In genomic region chr15:101056225-101056624, GRCm38 (mm10) we compare ENCODE assay signal across 9 mouse cellular contexts. TPM values are rescaled to one million over a fixed set of nuclear protein-coding genes. Genes with fewer than 3 reads are reported as not detected.
DNase-seq lines count a peak whose midpoint lies in the region; ATAC-seq lines count a peak whose summit lies in the region.
"Had no signal": no experiment of that assay in that cellular context is flagged by ENCODE, and none has a peak within 500 bp of the region (broad histone marks: within the 10 kb centered on the region; RNA-seq: fewer than 3 reads in every experiment).

No protein-coding gene starts in this region.

- H3K9me3 ChIP-seq in liver, embryonic 11.5 days (ENCODE audit: control insufficient read depth, low read length): no peaks in the 10 kb centered on the region
- no peaks in the 10 kb centered on the region for H3K9me3 ChIP-seq in liver, embryonic 12.5 days (replicated peaks)

- WGBS in liver, embryonic 11.5 days: 44% methylated on average over 10 of the region's 10 CpGs
- 38% methylated on average over 10 of the region's 10 CpGs for WGBS in liver, embryonic 12.5 days (ENCODE audit: insufficient replicate concordance)

- no peak overlapping the region for H3K27ac ChIP-seq in liver, embryonic 11.5 days (ENCODE audit: low read depth, low read length)
- H3K27ac ChIP-seq in liver, embryonic 12.5 days: no peak overlapping the region
- H3K27ac ChIP-seq: macrophage had no signal

- no peak overlapping the region for H3K4me2 ChIP-seq in liver, embryonic 11.5 days
- no peak overlapping the region for H3K4me2 ChIP-seq in liver, embryonic 12.5 days

- DNase-seq in liver, embryonic 11.5 days (ENCODE audit: low spot score): no peak
- peak; percentile 68 for DNase-seq in heart, postnatal 4 days
- DNase-seq in layer of hippocampus, adult 11-12 months (ENCODE audit: low spot score): peak; percentile 63
- peak; percentile 42 for DNase-seq in splenic B cell, adult 2 months (ENCODE audit: low read depth, low spot score)
- no peak for DNase-seq in ovary, postnatal 14 days (ENCODE audit: low spot score)

- no peak overlapping the region for H3K4me3 ChIP-seq in liver, embryonic 11.5 days (ENCODE audit: low read depth, low read length)
- H3K4me3 ChIP-seq in liver, embryonic 12.5 days: no peak overlapping the region

- peaks cover 56% of the 10 kb centered on the region for H3K27me3 ChIP-seq in liver, embryonic 11.5 days (replicated peaks; ENCODE audit: control insufficient read depth, insufficient read depth, low read length)
- H3K27me3 ChIP-seq in liver, embryonic 12.5 days (replicated peaks): peaks cover 61% of the 10 kb centered on the region
- H3K27me3 ChIP-seq in splenic B cell, adult 2 months (ENCODE audit: control insufficient read depth, insufficient read depth, low read length, poor library complexity, severe bottlenecking): no peaks in the 10 kb centered on the region; the same call in 1 of the 2 replicates

- ATAC-seq in liver, embryonic 11.5 days (replicated peaks; ENCODE audit: low FRiP score): 0 out of 2 replicates have a peak, but pooled peaks have one; percentile 34
- no peak; the same call in 1 of the 2 replicates for ATAC-seq in liver, embryonic 12.5 days
- peak; percentile 85 for ATAC-seq in common myeloid progenitor, adult 5-6 weeks (replicated peaks; ENCODE audit: low read depth, poor library complexity, severe bottlenecking)
- ATAC-seq in megakaryocyte-erythroid progenitor cell, adult 5-6 weeks (replicated peaks; ENCODE audit: low FRiP score, low TSS enrichment, poor library complexity, severe bottlenecking): peak; percentile 70

- no peaks in the 10 kb centered on the region for H3K36me3 ChIP-seq in liver, embryonic 11.5 days (ENCODE audit: control insufficient read depth, insufficient read depth, low read length)
- peaks cover 5% of the 10 kb centered on the region; the same call in 1 of the 2 replicates for H3K36me3 ChIP-seq in liver, embryonic 12.5 days
- H3K36me3 ChIP-seq in splenic B cell, adult 2 months (ENCODE audit: control insufficient read depth, insufficient read depth, low read length, poor library complexity, severe bottlenecking): no peaks in the 10 kb centered on the region

- H3K4me1 ChIP-seq in liver, embryonic 11.5 days (replicated peaks; ENCODE audit: control insufficient read depth, insufficient read depth, low read length): peaks cover 4% of the 10 kb centered on the region; the same call in 1 of the 2 replicates
- H3K4me1 ChIP-seq in liver, embryonic 12.5 days: peaks cover 12% of the 10 kb centered on the region

- no peak overlapping the region for H3K9ac ChIP-seq in liver, embryonic 11.5 days (ENCODE audit: low read depth, low read length)
- H3K9ac ChIP-seq in liver, embryonic 12.5 days: no peak overlapping the region

RNA-seq across cellular contexts. Expression of gene Gm47841, which starts 9.0 kb away (rescaled TPM):
- not detected in 2 replicates for polyA plus RNA-seq in liver, embryonic 11.5 days (2014; fragmentation: Nextera tagmentation; extraction: Ambion mirVana)
- not detected in 2 replicates for polyA plus RNA-seq in liver, embryonic 12.5 days (2016; fragmentation: Nextera tagmentation; extraction: Ambion mirVana)
- total RNA-seq in common myeloid progenitor, adult 5-6 weeks (2017): not detected in 2 replicates
- total RNA-seq in heart, postnatal 4 days (2021): under 1 TPM; 0.26 to 0.68 TPM
- total RNA-seq in megakaryocyte-erythroid progenitor cell, adult 5-6 weeks (2014; fragmentation: Nextera tagmentation): not detected in 2 replicates
- total RNA-seq in megakaryocyte-erythroid progenitor cell, adult 5-6 weeks (2017): not detected in 2 replicates
- polyA plus RNA-seq: macrophage had no signal

RNA-seq across cellular contexts. Expression of gene Fignl2, which starts 22.1 kb away (rescaled TPM):
- polyA plus RNA-seq in liver, embryonic 11.5 days (2014; fragmentation: Nextera tagmentation; extraction: Ambion mirVana): 0.27 and 0.40 TPM in 2 replicates
- polyA plus RNA-seq in liver, embryonic 12.5 days (2016; fragmentation: Nextera tagmentation; extraction: Ambion mirVana): 0.17 and 0.25 TPM in 2 replicates
- total RNA-seq in common myeloid progenitor, adult 5-6 weeks (2017): not detected in 2 replicates
- total RNA-seq in heart, postnatal 4 days (2021): 1 to 10 TPM; 3.2 to 4.2 TPM
- not detected in 2 replicates for total RNA-seq in megakaryocyte-erythroid progenitor cell, adult 5-6 weeks (2014; fragmentation: Nextera tagmentation)
- not detected in 2 replicates for total RNA-seq in megakaryocyte-erythroid progenitor cell, adult 5-6 weeks (2017)

RNA-seq across cellular contexts. Expression of gene Ankrd33, which starts 59.3 kb away (rescaled TPM):
- not detected in 2 replicates for polyA plus RNA-seq in liver, embryonic 11.5 days (2014; fragmentation: Nextera tagmentation; extraction: Ambion mirVana)
- not detected in 2 replicates for polyA plus RNA-seq in liver, embryonic 12.5 days (2016; fragmentation: Nextera tagmentation; extraction: Ambion mirVana)
- not detected in 2 replicates for total RNA-seq in common myeloid progenitor, adult 5-6 weeks (2017)
- not detected for total RNA-seq in heart, postnatal 4 days (2021)
- total RNA-seq in megakaryocyte-erythroid progenitor cell, adult 5-6 weeks (2014; fragmentation: Nextera tagmentation): not detected in 2 replicates
- not detected in 2 replicates for total RNA-seq in megakaryocyte-erythroid progenitor cell, adult 5-6 weeks (2017)
- polyA plus RNA-seq: macrophage had no signal

Comparison
In these comparisons a context has a peak if more than half of its experiments do, and no peak if none do; other contexts are left out.
1. DNase-seq: peak in heart, postnatal 4 days (single experiment), layer of hippocampus, adult 11-12 months (single experiment) and splenic B cell, adult 2 months (single experiment); none in liver, embryonic 11.5 days (single experiment) and ovary, postnatal 14 days (single experiment).